Mouse (Mus musculus): Measurements from ENCODE around the gene Vangl2.
A peak's percentile ranks its signal among the peaks of the same experiment; 100 is the strongest.
"Not testable (repeated sequence)": the region's sequence is repeated elsewhere in the genome, so short reads cannot be mapped to it uniquely, and the experiment has no call there.

Gene Vangl2

GRCm38 (mm10) chr1:172001665-172002064 lies 26.6 kb downstream of the Vangl2 start:
- no peak for DNase-seq (ENCODE audit: low spot score in 2 of 2)

GRCm38 (mm10) chr1:172000641-172001040 lies 27.6 kb downstream of the Vangl2 start:
- DNase-seq (ENCODE audit: low spot score in 2 of 2): peak; percentile 57 to 88

- no peak for DNase-seq (ENCODE audit: low spot score in 2 of 2)
Observed at GRCm38 (mm10) chr1:171998820-171999597, 29.2 kb downstream of the Vangl2 start.

- no peak for DNase-seq (ENCODE audit: low spot score in 2 of 2)
Observed at GRCm38 (mm10) chr1:171996701-171997100, 31.5 kb downstream of the Vangl2 start.

GRCm38 (mm10) chr1:171994918-171995715 lies 33.1 kb downstream of the Vangl2 start:
- peak in 1 of 2 experiments; percentile 36 for DNase-seq (ENCODE audit: low spot score in 2 of 2)

- DNase-seq (ENCODE audit: low spot score in 2 of 2): no peak
Observed at GRCm38 (mm10) chr1:171994501-171994900, 33.7 kb downstream of the Vangl2 start.

- DNase-seq (ENCODE audit: low spot score in 2 of 2): no peak
Observed at GRCm38 (mm10) chr1:171992901-171993530, 35.2 kb downstream of the Vangl2 start.

GRCm38 (mm10) chr1:171991883-171992282 lies 36.4 kb downstream of the Vangl2 start:
- DNase-seq (ENCODE audit: low spot score in 2 of 2): no peak

GRCm38 (mm10) chr1:171984121-171984520 lies 44.1 kb downstream of the Vangl2 start:
- DNase-seq (ENCODE audit: low spot score in 2 of 2): no peak

GRCm38 (mm10) chr1:171983372-171984001 lies 44.8 kb downstream of the Vangl2 start:
- DNase-seq (ENCODE audit: low spot score in 2 of 2): no peak

GRCm38 (mm10) chr1:171982740-171983139 lies 45.5 kb downstream of the Vangl2 start:
- no peak for DNase-seq (ENCODE audit: low spot score in 2 of 2)

- DNase-seq (ENCODE audit: low spot score in 2 of 2): no peak
Observed at GRCm38 (mm10) chr1:171982170-171982569, 46.1 kb downstream of the Vangl2 start.

GRCm38 (mm10) chr1:171979969-171980730 lies 48.1 kb downstream of the Vangl2 start:
- DNase-seq (ENCODE audit: low spot score in 2 of 2): no peak

GRCm38 (mm10) chr1:171977891-171978290 lies 50.4 kb downstream of the Vangl2 start:
- no peak for DNase-seq (ENCODE audit: low spot score in 2 of 2)

GRCm38 (mm10) chr1:171976826-171977539 lies 51.3 kb downstream of the Vangl2 start:
- no peak for DNase-seq (ENCODE audit: low spot score in 2 of 2)

- no peak for DNase-seq (ENCODE audit: low spot score in 2 of 2)
Observed at GRCm38 (mm10) chr1:171975831-171976230, 52.4 kb downstream of the Vangl2 start.

GRCm38 (mm10) chr1:171975377-171975776 lies 52.9 kb downstream of the Vangl2 start:
- DNase-seq (ENCODE audit: low spot score in 2 of 2): no peak

GRCm38 (mm10) chr1:171974361-171974760 lies 53.9 kb downstream of the Vangl2 start:
- not testable (repeated sequence) for DNase-seq (ENCODE audit: low spot score in 2 of 2)

- DNase-seq (ENCODE audit: low spot score in 2 of 2): no peak
Observed at GRCm38 (mm10) chr1:171970854-171971586, 57.2 kb downstream of the Vangl2 start.

- no peak for DNase-seq (ENCODE audit: low spot score in 2 of 2)
Observed at GRCm38 (mm10) chr1:171969221-171969620, 59.0 kb downstream of the Vangl2 start.

All from spleen, postnatal 10 days (tissue).